Mouse (Mus musculus): ENCODE results near the gene Erbb3.
"Not testable (repeated sequence)": the region's sequence is repeated elsewhere in the genome, so short reads cannot be mapped to it uniquely, and the experiment has no call there.

- TF ChIP-seq CTCF (IDR thresholded peaks at IDR 0.05; ENCODE audit: low read depth, low read length); GATA1 (IDR thresholded peaks at IDR 0.05; ENCODE audit: borderline replicate concordance, low read length); TAL1 (conservative IDR thresholded peaks at IDR 0.05; ENCODE audit: low read depth, low read length): not testable (repeated sequence)
These were observed 39.2 kb downstream of the Erbb3 start for GRCm38 (mm10) chr10:128550144-128550823.
